Mouse (Mus musculus): ENCODE results near the gene Vdac2. TPM values are rescaled to one million over a fixed set of nuclear protein-coding genes. Genes with fewer than 3 reads are reported as not detected.

The Vdac2 gene
- 221 and 226 TPM in 2 replicates for polyA plus RNA-seq (2015; fragmentation: Nextera tagmentation; extraction: Ambion mirVana)

DNA sequence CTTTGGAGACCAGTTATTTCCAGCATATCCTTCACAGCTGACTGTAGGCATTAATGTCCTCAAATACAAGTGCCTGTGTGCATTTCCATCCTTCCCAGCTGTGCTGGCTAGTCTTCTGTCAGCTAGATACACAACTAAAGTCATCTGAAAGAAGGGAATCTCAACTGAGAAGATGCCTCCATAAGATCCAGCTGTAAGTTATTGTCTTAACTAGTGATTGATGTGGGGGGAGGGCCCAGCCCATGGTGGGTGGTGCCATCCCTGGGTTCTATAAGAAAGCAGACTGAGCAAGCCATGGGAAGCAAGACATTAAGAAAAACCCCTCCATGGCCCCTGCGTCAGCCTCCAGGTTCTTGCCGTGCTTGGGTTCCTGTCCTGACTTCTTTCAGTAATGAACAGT, at the start of gene Vdac2:
Vdac2 (plus strand) TSS at position 301 of the 400 bp plus-strand sequence.
- Histone ChIP-seq H3K9ac (no peak within 1 kb of the TSS), H3K36me3 (no peaks in the 10 kb centered on the region), H3K9me3 (replicated peaks) (no peaks in the 10 kb centered on the region), H3K27me3 (no peaks in the 10 kb centered on the region), H3K4me3 (replicated peaks) (no peak within 1 kb of the TSS), H3K4me1 (0 out of 2 replicates have a peak, but pooled peaks cover 7% of the 10 kb centered on the region), H3K4me2 (replicated peaks) (no peak within 1 kb of the TSS), H3K27ac (replicated peaks) (no peak within 1 kb of the TSS)
- WGBS, result 74% methylated on average over 2 of the region's 2 CpGs
- ATAC-seq (ENCODE audit: insufficient number of reproducible peaks, low FRiP score, low TSS enrichment, low read depth), result no peak

GRCm38 (mm10) chr14:21776201-21776600, 48.8 kb upstream of the Vdac2 start:
- H3K27me3 ChIP-seq, result no peaks in the 10 kb centered on the region
- H3K9me3 ChIP-seq (replicated peaks), result no peaks in the 10 kb centered on the region
- 95% methylated on average over 4 of the region's 4 CpGs for WGBS
- peaks cover 32% of the 10 kb centered on the region for H3K36me3 ChIP-seq
- H3K9ac ChIP-seq, result no peak overlapping the region
- no peak overlapping the region for H3K27ac ChIP-seq (replicated peaks)
- H3K4me3 ChIP-seq (replicated peaks), result no peak overlapping the region
- no peak overlapping the region for H3K4me2 ChIP-seq (replicated peaks)
- H3K4me1 ChIP-seq, result 0 out of 2 replicates have a peak, but pooled peaks cover 7% of the 10 kb centered on the region
- ATAC-seq (ENCODE audit: insufficient number of reproducible peaks, low FRiP score, low TSS enrichment, low read depth), result no peak

GRCm38 (mm10) chr14:21786500-21786899, 38.5 kb upstream of the Vdac2 start:
- Histone ChIP-seq H3K27ac (replicated peaks) (no peak overlapping the region), H3K4me2 (replicated peaks) (no peak overlapping the region), H3K9ac (no peak overlapping the region), H3K36me3 (peaks cover 33% of the 10 kb centered on the region), H3K27me3 (no peaks in the 10 kb centered on the region), H3K4me1 (no peaks in the 10 kb centered on the region), H3K9me3 (replicated peaks) (no peaks in the 10 kb centered on the region), H3K4me3 (replicated peaks) (no peak overlapping the region)
- WGBS, result 84% methylated on average over 4 of the region's 4 CpGs
- no peak for ATAC-seq (ENCODE audit: insufficient number of reproducible peaks, low FRiP score, low TSS enrichment, low read depth)

DNA sequence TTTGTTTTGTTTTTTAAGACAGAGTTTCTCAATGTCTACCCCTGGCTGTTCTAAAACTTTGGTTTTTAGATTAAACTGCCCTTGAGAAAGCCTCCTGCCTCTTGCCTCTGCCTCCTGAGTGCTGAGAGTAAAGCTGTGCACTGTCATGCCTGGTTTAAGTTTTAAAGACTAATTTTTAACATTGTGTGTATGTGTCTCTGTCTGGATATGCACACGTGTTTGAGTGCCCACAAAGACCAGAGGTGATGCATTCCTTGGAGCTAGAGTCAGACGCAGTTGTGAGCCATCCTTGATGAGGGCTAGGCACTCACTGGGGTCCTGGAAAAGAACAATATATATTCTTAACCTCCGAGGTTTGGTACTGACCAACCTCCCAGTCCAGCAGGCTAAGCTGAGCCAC, 37.7 kb upstream of the Vdac2 start:
- no peaks in the 10 kb centered on the region for H3K9me3 ChIP-seq (replicated peaks)
- no peak overlapping the region for H3K4me3 ChIP-seq (replicated peaks)
- no peak overlapping the region for H3K27ac ChIP-seq (replicated peaks)
- H3K36me3 ChIP-seq, result peaks cover 37% of the 10 kb centered on the region
- 83% methylated on average over 3 of the region's 3 CpGs for WGBS
- no peak overlapping the region for H3K4me2 ChIP-seq (replicated peaks)
- no peaks in the 10 kb centered on the region for H3K27me3 ChIP-seq
- no peak overlapping the region for H3K9ac ChIP-seq
- H3K4me1 ChIP-seq, result no peaks in the 10 kb centered on the region
- no peak for ATAC-seq (ENCODE audit: insufficient number of reproducible peaks, low FRiP score, low TSS enrichment, low read depth)

DNA sequence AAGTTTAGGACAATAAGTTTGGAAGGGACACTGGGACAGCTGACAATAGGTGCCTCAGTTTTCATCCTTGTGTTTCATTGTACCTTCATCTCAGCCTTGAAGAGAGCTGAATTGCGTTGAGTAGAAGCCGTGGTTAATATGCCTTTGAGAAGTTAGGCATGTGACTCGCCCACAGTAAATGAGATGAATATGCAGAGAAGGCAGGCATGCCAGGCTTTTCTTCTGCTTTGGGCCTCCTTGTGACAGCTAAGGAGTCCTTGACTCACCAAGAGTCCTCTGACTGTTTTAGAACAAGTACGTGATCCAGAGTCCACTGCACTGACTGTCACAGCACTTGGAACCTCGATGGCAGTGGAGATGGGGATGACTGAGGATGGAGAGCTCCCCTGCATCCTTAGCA, 36.9 kb upstream of the Vdac2 start:
- Histone ChIP-seq H3K4me1 (no peaks in the 10 kb centered on the region), H3K27ac (replicated peaks) (no peak overlapping the region), H3K9ac (no peak overlapping the region), H3K36me3 (peaks cover 44% of the 10 kb centered on the region), H3K27me3 (no peaks in the 10 kb centered on the region), H3K9me3 (replicated peaks) (no peaks in the 10 kb centered on the region), H3K4me2 (replicated peaks) (no peak overlapping the region), H3K4me3 (replicated peaks) (no peak overlapping the region)
- 85% methylated on average over 5 of the region's 5 CpGs for WGBS
- ATAC-seq (ENCODE audit: insufficient number of reproducible peaks, low FRiP score, low TSS enrichment, low read depth), result no peak

DNA sequence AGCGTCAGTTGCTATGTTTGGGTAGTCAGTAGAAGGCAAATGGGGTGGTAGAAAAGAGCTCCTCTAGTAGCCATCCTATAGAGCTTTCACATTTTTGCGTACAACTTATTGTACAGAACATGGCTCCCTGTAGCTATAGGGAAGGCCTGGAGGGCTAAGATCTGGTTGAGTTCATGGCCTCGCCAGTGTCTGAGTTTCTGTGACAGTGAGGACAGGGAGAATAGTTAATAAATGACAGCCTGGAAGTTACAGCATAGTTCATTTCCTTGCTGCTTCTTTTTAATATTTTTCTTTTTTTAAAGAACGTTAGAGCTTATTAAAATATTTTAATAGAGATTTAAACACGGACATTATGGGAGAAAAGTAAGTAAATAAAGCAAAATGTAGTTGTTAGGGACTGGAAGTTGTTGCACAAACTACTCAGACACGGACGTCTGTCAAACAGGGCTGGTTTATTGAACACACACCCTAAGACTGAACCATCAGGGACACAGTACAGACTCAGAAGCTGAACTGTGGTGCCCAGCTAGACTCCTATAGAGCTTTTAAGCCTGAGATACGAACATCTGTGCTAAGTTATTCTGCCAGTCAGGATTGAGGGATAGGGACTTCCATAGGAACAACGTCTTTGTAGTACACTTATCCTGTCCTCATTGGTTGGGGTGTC, 34.3 kb upstream of the Vdac2 start:
- H3K9ac ChIP-seq, result no peak overlapping the region
- no peaks in the 10 kb centered on the region for H3K27me3 ChIP-seq
- no peak overlapping the region for H3K4me3 ChIP-seq (replicated peaks)
- H3K27ac ChIP-seq (replicated peaks), result no peak overlapping the region
- no peak for ATAC-seq (ENCODE audit: insufficient number of reproducible peaks, low FRiP score, low TSS enrichment, low read depth)
- no peak overlapping the region for H3K4me2 ChIP-seq (replicated peaks)
- H3K4me1 ChIP-seq, result peaks cover 7% of the 10 kb centered on the region; the same call in 1 of the 2 replicates
- WGBS, result 81% methylated on average over 9 of the region's 9 CpGs
- no peaks in the 10 kb centered on the region for H3K9me3 ChIP-seq (replicated peaks)
- peaks cover 36% of the 10 kb centered on the region for H3K36me3 ChIP-seq

GRCm38 (mm10) chr14:21791722-21792121, 33.3 kb upstream of the Vdac2 start:
- no peak overlapping the region for H3K4me2 ChIP-seq (replicated peaks)
- H3K27ac ChIP-seq (replicated peaks), result no peak overlapping the region
- H3K4me1 ChIP-seq, result peaks cover 7% of the 10 kb centered on the region; the same call in 1 of the 2 replicates
- H3K27me3 ChIP-seq, result no peaks in the 10 kb centered on the region
- H3K36me3 ChIP-seq, result peaks cover 33% of the 10 kb centered on the region
- WGBS, result 87% methylated on average over 4 of the region's 4 CpGs
- H3K4me3 ChIP-seq (replicated peaks), result no peak overlapping the region
- no peaks in the 10 kb centered on the region for H3K9me3 ChIP-seq (replicated peaks)
- H3K9ac ChIP-seq, result no peak overlapping the region
- ATAC-seq (ENCODE audit: insufficient number of reproducible peaks, low FRiP score, low TSS enrichment, low read depth), result no peak

DNA sequence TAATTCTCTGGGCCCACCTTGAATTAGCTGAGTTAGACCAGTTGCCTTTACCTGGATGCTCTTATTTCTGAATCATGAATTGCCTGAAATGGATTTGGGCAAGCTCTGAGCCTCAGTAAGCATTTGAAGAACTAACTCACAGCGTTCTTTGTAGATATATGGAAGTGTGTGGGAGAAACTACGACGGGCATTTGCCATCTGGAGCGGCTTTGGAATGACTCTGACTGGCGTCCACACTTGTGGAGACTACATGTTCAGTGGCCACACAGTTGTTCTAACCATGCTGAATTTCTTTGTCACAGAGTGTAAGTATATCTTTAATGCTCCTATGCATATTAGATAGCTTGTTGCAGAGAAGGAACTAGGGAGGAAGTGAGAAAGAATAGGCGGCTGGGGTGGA, 32.8 kb upstream of the Vdac2 start:
- Histone ChIP-seq H3K4me1 (peaks cover 7% of the 10 kb centered on the region; the same call in 1 of the 2 replicates), H3K27me3 (no peaks in the 10 kb centered on the region), H3K4me3 (replicated peaks) (no peak overlapping the region), H3K4me2 (replicated peaks) (no peak overlapping the region), H3K9ac (no peak overlapping the region), H3K9me3 (replicated peaks) (no peaks in the 10 kb centered on the region), H3K27ac (replicated peaks) (no peak overlapping the region), H3K36me3 (peaks cover 33% of the 10 kb centered on the region)
- no peak for ATAC-seq (ENCODE audit: insufficient number of reproducible peaks, low FRiP score, low TSS enrichment, low read depth)
- 93% methylated on average over 6 of the region's 6 CpGs for WGBS

- no peak for ATAC-seq (ENCODE audit: insufficient number of reproducible peaks, low FRiP score, low TSS enrichment, low read depth)
- H3K4me3 ChIP-seq (replicated peaks), result no peak overlapping the region
- no peak overlapping the region for H3K4me2 ChIP-seq (replicated peaks)
- no peak overlapping the region for H3K27ac ChIP-seq (replicated peaks)
- H3K27me3 ChIP-seq, result no peaks in the 10 kb centered on the region
- no peaks in the 10 kb centered on the region for H3K4me1 ChIP-seq
- H3K36me3 ChIP-seq, result peaks cover 9% of the 10 kb centered on the region; the same call in 1 of the 2 replicates
- 78% methylated on average over 4 of the region's 4 CpGs for WGBS
- H3K9me3 ChIP-seq (replicated peaks), result no peaks in the 10 kb centered on the region
- no peak overlapping the region for H3K9ac ChIP-seq
Measured at GRCm38 (mm10) chr14:21800641-21801040, 24.4 kb upstream of the Vdac2 start.

GRCm38 (mm10) chr14:21801624-21802023, 23.4 kb upstream of the Vdac2 start:
- Histone ChIP-seq H3K9me3 (replicated peaks) (no peaks in the 10 kb centered on the region), H3K9ac (no peak overlapping the region), H3K4me1 (no peaks in the 10 kb centered on the region), H3K4me3 (replicated peaks) (no peak overlapping the region), H3K4me2 (replicated peaks) (no peak overlapping the region), H3K27ac (replicated peaks) (no peak overlapping the region), H3K36me3 (peaks cover 9% of the 10 kb centered on the region; the same call in 1 of the 2 replicates), H3K27me3 (no peaks in the 10 kb centered on the region)
- no peak for ATAC-seq (ENCODE audit: insufficient number of reproducible peaks, low FRiP score, low TSS enrichment, low read depth)
- 74% methylated on average over 7 of the region's 7 CpGs for WGBS

GRCm38 (mm10) chr14:21802543-21803206, 22.4 kb upstream of the Vdac2 start:
- no peak overlapping the region for H3K4me2 ChIP-seq (replicated peaks)
- no peaks in the 10 kb centered on the region for H3K27me3 ChIP-seq
- H3K27ac ChIP-seq (replicated peaks), result no peak overlapping the region
- 85% methylated on average over 6 of the region's 6 CpGs for WGBS
- H3K9me3 ChIP-seq (replicated peaks), result no peaks in the 10 kb centered on the region
- peak; percentile 47 for ATAC-seq (ENCODE audit: insufficient number of reproducible peaks, low FRiP score, low TSS enrichment, low read depth)
- H3K9ac ChIP-seq, result no peak overlapping the region
- H3K36me3 ChIP-seq, result peaks cover 9% of the 10 kb centered on the region; the same call in 1 of the 2 replicates
- H3K4me1 ChIP-seq, result no peaks in the 10 kb centered on the region
- H3K4me3 ChIP-seq (replicated peaks), result no peak overlapping the region

Data from embryonic facial prominence, embryonic 15.5 days (tissue).